Mouse (Mus musculus) intestine, embryonic 14.5 days (tissue): Measurements from ENCODE around the gene Garnl3. TPM values are rescaled to one million over a fixed set of nuclear protein-coding genes. Genes with fewer than 3 reads are reported as not detected.
A peak's percentile ranks its signal among the peaks of the same experiment; 100 is the strongest.

Source experiments
- ATAC-seq: fragments of 200-750 bp; cut with Nextera tagmentation; replicated peaks from 2 replicates; pipeline ENCODE4 v1.8.0; 2017; ENCODE audit warnings: low read depth, moderate number of reproducible peaks, moderate TSS enrichment, moderate library complexity; ENCODE audit not compliant: low FRiP score, low TSS enrichment
- DNase-seq: peaks from one replicate; pipeline ENCODE4 v3.0.0-alpha.2; 2018; ENCODE audit warnings: low spot score
- H3K27ac ChIP-seq: fragments of 300-500 bp; sonication (generic); 2 replicates; pipeline ENCODE4 v1.5.1; 2014; ENCODE audit warnings: low read depth, mild to moderate bottlenecking, control low read depth
- H3K27me3 ChIP-seq: fragments of 300-500 bp; sonication (generic); replicated peaks from 2 replicates; pipeline ENCODE4 v1.6.1; 2014; ENCODE audit warnings: low read length, control low read depth; ENCODE audit not compliant: control insufficient read depth, insufficient read depth
- H3K36me3 ChIP-seq: fragments of 300-500 bp; sonication (generic); 2 replicates; pipeline ENCODE4 v1.6.1; 2014; ENCODE audit warnings: low read length, control low read depth; ENCODE audit not compliant: control insufficient read depth, insufficient read depth
- H3K4me1 ChIP-seq: fragments of 300-500 bp; sonication (generic); replicated peaks from 2 replicates; pipeline ENCODE4 v1.6.1; 2014; ENCODE audit warnings: low read length, control low read depth, mixed read lengths; ENCODE audit not compliant: control insufficient read depth, insufficient read depth
- H3K4me2 ChIP-seq: fragments of 300-500 bp; sonication (generic); 2 replicates; pipeline ENCODE4 v1.6.1; 2014; ENCODE audit warnings: low read length
- H3K4me3 ChIP-seq: fragments of 300-500 bp; sonication (generic); 2 replicates; pipeline ENCODE4 v1.5.1; 2014; ENCODE audit warnings: low read depth, low read length, control low read depth, mixed read lengths
- H3K9ac ChIP-seq: fragments of 300-500 bp; sonication (generic); 2 replicates; pipeline ENCODE4 v1.6.1; 2014; ENCODE audit warnings: mild to moderate bottlenecking, low read length
- H3K9me3 ChIP-seq: fragments of 300-500 bp; sonication (generic); 2 replicates; pipeline ENCODE4 v1.6.1; 2016; ENCODE audit warnings: low read length, control low read depth; ENCODE audit not compliant: control insufficient read depth
- WGBS: fragments of 180-500 bp; shearing (Covaris S2); extraction: QIAGEN DNeasy Blood & Tissue Kit; methylation state at CpG from one replicate; pipeline ENCODE4 v1.1.7; 2014; 5-methylcytosine and 5-hydroxymethylcytosine counted together
- polyA plus RNA-seq: library from polyadenylated mRNA; unstranded; fragments of >200 nt; fragmentation: Nextera tagmentation; extraction: Ambion mirVana; gene quantifications from 2 replicates; pipeline ENCODE4 v1.2.1, GENCODE M21; 2014

Gene Garnl3
- polyA plus RNA-seq, result 17.2 and 18.6 TPM in 2 replicates

GRCm38 (mm10) chr2:33131500-33132092 is at the start of gene Garnl3:
Gene Garnl3 (minus strand): TSS chr2:33131654.
- peaks cover 7% of the 10 kb centered on the region for H3K27me3 ChIP-seq
- peak within 1 kb of the TSS; percentile 91 for H3K4me2 ChIP-seq
- H3K4me3 ChIP-seq, result peak within 1 kb of the TSS; percentile 60
- H3K9me3 ChIP-seq, result no peaks in the 10 kb centered on the region
- peaks cover 4% of the 10 kb centered on the region; the same call in 1 of the 2 replicates for H3K4me1 ChIP-seq
- no peaks in the 10 kb centered on the region for H3K36me3 ChIP-seq
- ATAC-seq (peak; percentile 42), DNase-seq (peak; percentile 82)
- WGBS, result 1% methylated on average over 22 of the region's 22 CpGs
- H3K27ac ChIP-seq, result 0 out of 2 replicates have a peak within 1 kb of the TSS, but pooled peaks have one; percentile 14
- no peak within 1 kb of the TSS; the same call in none of the 2 replicates for H3K9ac ChIP-seq

GRCm38 (mm10) chr2:33179930-33180630 is 48.6 kb upstream of the Garnl3 start:
- peak overlapping the region; percentile 14; the same call in 1 of the 2 replicates for H3K4me2 ChIP-seq
- WGBS, result 38% methylated on average over 16 of the region's 16 CpGs
- no peak overlapping the region for H3K9ac ChIP-seq
- H3K27ac ChIP-seq, result peak overlapping the region; percentile 76
- ATAC-seq, result 0 out of 2 replicates have a peak, but pooled peaks have one; percentile 24
- peaks cover 41% of the 10 kb centered on the region for H3K4me1 ChIP-seq
- H3K9me3 ChIP-seq, result no peaks in the 10 kb centered on the region
- H3K27me3 ChIP-seq, result no peaks in the 10 kb centered on the region
- peak; percentile 59 for DNase-seq
- no peak overlapping the region for H3K4me3 ChIP-seq
- no peaks in the 10 kb centered on the region for H3K36me3 ChIP-seq

- Histone ChIP-seq H3K4me3 (no peak overlapping the region), H3K4me2 (peak overlapping the region; percentile 45; the same call in 1 of the 2 replicates), H3K9me3 (no peaks in the 10 kb centered on the region), H3K36me3 (no peaks in the 10 kb centered on the region), H3K9ac (no peak overlapping the region), H3K4me1 (peaks cover 41% of the 10 kb centered on the region), H3K27me3 (no peaks in the 10 kb centered on the region), H3K27ac (peak overlapping the region; percentile 87; the same call in 1 of the 2 replicates)
- 71% methylated on average over 14 of the region's 14 CpGs for WGBS
- ATAC-seq (no peak), DNase-seq (no peak)
Measured at GRCm38 (mm10) chr2:33179171-33179929, 47.9 kb upstream of the Garnl3 start.

- ATAC-seq (peak; percentile 54), DNase-seq (peak; percentile 68)
- 31% methylated on average over 11 of the region's 11 CpGs for WGBS
- Histone ChIP-seq H3K27me3 (no peaks in the 10 kb centered on the region), H3K4me1 (peaks cover 41% of the 10 kb centered on the region), H3K4me2 (peak overlapping the region; percentile 45), H3K36me3 (no peaks in the 10 kb centered on the region), H3K4me3 (peak overlapping the region; percentile 11), H3K9ac (peak overlapping the region; percentile 29; the same call in 1 of the 2 replicates), H3K27ac (peak overlapping the region; percentile 87), H3K9me3 (no peaks in the 10 kb centered on the region)
Measured at GRCm38 (mm10) chr2:33178243-33178932, 46.9 kb upstream of the Garnl3 start.

- peak; percentile 72 for ATAC-seq
Measured at GRCm38 (mm10) chr2:33177443-33178242, 46.2 kb upstream of the Garnl3 start.

GRCm38 (mm10) chr2:33176921-33177320 is 45.5 kb upstream of the Garnl3 start:
- no peak for ATAC-seq

More at GRCm38 (mm10) chr2:33177443-33178242, 46.2 kb upstream of the Garnl3 start:
- peak; percentile 81 for DNase-seq
- Histone ChIP-seq H3K36me3 (no peaks in the 10 kb centered on the region), H3K9me3 (no peaks in the 10 kb centered on the region), H3K4me3 (peak overlapping the region; percentile 11), H3K27ac (peak overlapping the region; percentile 87), H3K9ac (peak overlapping the region; percentile 29; the same call in 1 of the 2 replicates), H3K27me3 (no peaks in the 10 kb centered on the region), H3K4me1 (peaks cover 41% of the 10 kb centered on the region), H3K4me2 (peak overlapping the region; percentile 45)
- 24% methylated on average over 12 of the region's 12 CpGs for WGBS

GRCm38 (mm10) chr2:33176516-33176915 is 45.1 kb upstream of the Garnl3 start:
- WGBS, result 60% methylated on average over 7 of the region's 7 CpGs
- H3K27ac ChIP-seq, result no peak overlapping the region; the same call in 1 of the 2 replicates

More at GRCm38 (mm10) chr2:33176921-33177320, 45.5 kb upstream of the Garnl3 start:
- Histone ChIP-seq H3K27ac (peak overlapping the region; percentile 87), H3K9me3 (no peaks in the 10 kb centered on the region), H3K36me3 (no peaks in the 10 kb centered on the region), H3K4me3 (no peak overlapping the region), H3K4me2 (no peak overlapping the region), H3K9ac (no peak overlapping the region), H3K27me3 (no peaks in the 10 kb centered on the region), H3K4me1 (peaks cover 41% of the 10 kb centered on the region)
- 48% methylated on average over 2 of the region's 2 CpGs for WGBS
- DNase-seq, result no peak

More at GRCm38 (mm10) chr2:33176516-33176915, 45.1 kb upstream of the Garnl3 start:
- Histone ChIP-seq H3K4me2 (no peak overlapping the region), H3K9ac (no peak overlapping the region), H3K4me1 (peaks cover 41% of the 10 kb centered on the region), H3K36me3 (no peaks in the 10 kb centered on the region), H3K27me3 (no peaks in the 10 kb centered on the region), H3K9me3 (no peaks in the 10 kb centered on the region), H3K4me3 (no peak overlapping the region)
- ATAC-seq (no peak), DNase-seq (no peak)
